Mouse (Mus musculus): ENCODE results near the gene Rbm8a2.
"Not testable (repeated sequence)": the region's sequence is repeated elsewhere in the genome, so short reads cannot be mapped to it uniquely, and the experiment has no call there.

Gene Rbm8a2

GRCm38 (mm10) chr1:175979014-175979413, at the start of gene Rbm8a2:
TSS of gene Rbm8a2 (minus strand) at chr1:175979114.
- not testable (repeated sequence) for DNase-seq (ENCODE audit: low spot score in 2 of 2)

GRCm38 (mm10) chr1:176028397-176028796, 49.5 kb upstream of the Rbm8a2 start:
- no peak for DNase-seq (ENCODE audit: low spot score in 2 of 2)

- DNase-seq (ENCODE audit: low spot score in 2 of 2): no peak
Measured at GRCm38 (mm10) chr1:176024501-176024900, 45.6 kb upstream of the Rbm8a2 start.

GRCm38 (mm10) chr1:176018523-176018922, 39.6 kb upstream of the Rbm8a2 start:
- DNase-seq (ENCODE audit: low spot score in 2 of 2): no peak

- no peak for DNase-seq (ENCODE audit: low spot score in 2 of 2)
Measured at GRCm38 (mm10) chr1:176016076-176016475, 37.2 kb upstream of the Rbm8a2 start.

- no peak for DNase-seq (ENCODE audit: low spot score in 2 of 2)
Measured at GRCm38 (mm10) chr1:176013497-176014268, 34.8 kb upstream of the Rbm8a2 start.

GRCm38 (mm10) chr1:176011535-176011934, 32.6 kb upstream of the Rbm8a2 start:
- no peak for DNase-seq (ENCODE audit: low spot score in 2 of 2)

GRCm38 (mm10) chr1:176011072-176011471, 32.2 kb upstream of the Rbm8a2 start:
- no peak for DNase-seq (ENCODE audit: low spot score in 2 of 2)

- DNase-seq (ENCODE audit: low spot score in 2 of 2): no peak
Measured at GRCm38 (mm10) chr1:176008411-176008810, 29.5 kb upstream of the Rbm8a2 start.

GRCm38 (mm10) chr1:176000599-176000998, 21.7 kb upstream of the Rbm8a2 start:
- no peak for DNase-seq (ENCODE audit: low spot score in 2 of 2)

GRCm38 (mm10) chr1:175997076-175997651, 18.2 kb upstream of the Rbm8a2 start:
- no peak for DNase-seq (ENCODE audit: low spot score in 2 of 2)

GRCm38 (mm10) chr1:175988912-175989311, 10.0 kb upstream of the Rbm8a2 start:
- no peak for DNase-seq (ENCODE audit: low spot score in 2 of 2)

GRCm38 (mm10) chr1:175988448-175988847, 9.5 kb upstream of the Rbm8a2 start:
- DNase-seq (ENCODE audit: low spot score in 2 of 2): no peak

- DNase-seq (ENCODE audit: low spot score in 2 of 2): no peak
Measured at GRCm38 (mm10) chr1:175970710-175971109, 8.2 kb downstream of the Rbm8a2 start.

- DNase-seq (ENCODE audit: low spot score in 2 of 2): no peak
Measured at GRCm38 (mm10) chr1:175967004-175967745, 11.7 kb downstream of the Rbm8a2 start.

- DNase-seq (ENCODE audit: low spot score in 2 of 2): no peak
Measured at GRCm38 (mm10) chr1:175961786-175962185, 17.1 kb downstream of the Rbm8a2 start.

- no peak for DNase-seq (ENCODE audit: low spot score in 2 of 2)
Measured at GRCm38 (mm10) chr1:175950851-175951250, 28.1 kb downstream of the Rbm8a2 start.

- no peak for DNase-seq (ENCODE audit: low spot score in 2 of 2)
Measured at GRCm38 (mm10) chr1:175950421-175950820, 28.5 kb downstream of the Rbm8a2 start.

- no peak for DNase-seq (ENCODE audit: low spot score in 2 of 2)
Measured at GRCm38 (mm10) chr1:175946718-175947315, 32.1 kb downstream of the Rbm8a2 start.

GRCm38 (mm10) chr1:175943168-175943567, 35.7 kb downstream of the Rbm8a2 start:
- no peak for DNase-seq (ENCODE audit: low spot score in 2 of 2)

GRCm38 (mm10) chr1:175938731-175939130, 40.2 kb downstream of the Rbm8a2 start:
- DNase-seq (ENCODE audit: low spot score in 2 of 2): no peak

- DNase-seq (ENCODE audit: low spot score in 2 of 2): peak; percentile 6 to 29
Measured at GRCm38 (mm10) chr1:175936282-175936737, 42.6 kb downstream of the Rbm8a2 start.

Data from heart, adult 9 months (tissue).